Comparison of ENCODE assay signal across 7 mouse cellular contexts in genomic region chr10:80797186-80798149, GRCm38 (mm10). TPM values are rescaled to one million over a fixed set of nuclear protein-coding genes. Genes with fewer than 3 reads are reported as not detected.
DNase-seq lines count a peak whose midpoint lies in the region; ATAC-seq and TF ChIP-seq lines count a peak whose summit lies in the region.

No protein-coding gene starts in this region.

- peak overlapping the region; percentile 79 for H3K9ac ChIP-seq in hindbrain, embryonic 11.5 days (ENCODE audit: low read depth, low read length)
- peak overlapping the region; percentile 98 for H3K9ac ChIP-seq in lung, postnatal 0 days (replicated peaks; ENCODE audit: low read depth)

- H3K9me3 ChIP-seq in hindbrain, embryonic 11.5 days (ENCODE audit: control insufficient read depth, low read length) = no peaks in the 10 kb centered on the region
- H3K9me3 ChIP-seq in lung, postnatal 0 days (ENCODE audit: low read length) = no peaks in the 10 kb centered on the region

- ATAC-seq in hindbrain, embryonic 11.5 days (ENCODE audit: low FRiP score) = peak; percentile 71
- ATAC-seq in lung, postnatal 0 days = peak; percentile 71

- peak overlapping the region; percentile 97 for H3K27ac ChIP-seq in hindbrain, embryonic 11.5 days (ENCODE audit: low read depth, low read length)
- H3K27ac ChIP-seq in lung, postnatal 0 days (ENCODE audit: low read length) = peak overlapping the region; percentile 94

- no peaks in the 10 kb centered on the region for H3K27me3 ChIP-seq in hindbrain, embryonic 11.5 days (ENCODE audit: control insufficient read depth, insufficient read depth, low read length)
- H3K27me3 ChIP-seq in lung, postnatal 0 days (replicated peaks; ENCODE audit: insufficient read depth, low read length) = no peaks in the 10 kb centered on the region

- H3K36me3 ChIP-seq in hindbrain, embryonic 11.5 days (ENCODE audit: control insufficient read depth, insufficient read depth, low read length) = peaks cover 13% of the 10 kb centered on the region
- H3K36me3 ChIP-seq in lung, postnatal 0 days (ENCODE audit: insufficient read depth, low read length) = 0 out of 2 replicates have a peak, but pooled peaks cover 11% of the 10 kb centered on the region

- peak overlapping the region; percentile 88 for H3K4me3 ChIP-seq in lung, adult 2 months (replicated peaks; ENCODE audit: extremely low read depth, low read depth, low read length)
- H3K4me3 ChIP-seq in hindbrain, embryonic 11.5 days (ENCODE audit: low read depth, low read length) = peak overlapping the region; percentile 72
- peak overlapping the region; percentile 84 for H3K4me3 ChIP-seq in lung, postnatal 0 days (ENCODE audit: low read depth, low read length)

- peak overlapping the region; percentile 75 for H3K4me2 ChIP-seq in hindbrain, embryonic 11.5 days (replicated peaks; ENCODE audit: low read depth, low read length)
- H3K4me2 ChIP-seq in lung, postnatal 0 days (replicated peaks; ENCODE audit: low read depth, low read length) = peak overlapping the region; percentile 85

- H3K4me1 ChIP-seq in lung, adult 2 months (ENCODE audit: control insufficient read depth, insufficient read depth, low read length) = peaks cover 18% of the 10 kb centered on the region
- peaks cover 15% of the 10 kb centered on the region for H3K4me1 ChIP-seq in hindbrain, embryonic 11.5 days (replicated peaks; ENCODE audit: control insufficient read depth, insufficient read depth, low read length)
- H3K4me1 ChIP-seq in lung, postnatal 0 days (ENCODE audit: insufficient read depth, low read depth, low read length) = peaks cover 16% of the 10 kb centered on the region

- WGBS in lung, adult 2 months = 2% methylated on average over 59 of the region's 59 CpGs
- WGBS in hindbrain, embryonic 11.5 days = 3% methylated on average over 56 of the region's 59 CpGs
- 2% methylated on average over 52 of the region's 59 CpGs for WGBS in lung, postnatal 0 days

- peak; percentile 52 for DNase-seq in lung, adult 2 months
- no peak for DNase-seq in lung, postnatal 25 days (ENCODE audit: low spot score)
- peak; percentile 82 for DNase-seq in embryo, embryonic 10 days (ENCODE audit: low spot score)
- DNase-seq in hindbrain, embryonic 11.5 days (ENCODE audit: low spot score) = no peak
- peak; percentile 81 for DNase-seq in lung, postnatal 0 days (ENCODE audit: low spot score)
- DNase-seq in telencephalon, adult 2 months (ENCODE audit: low read depth, low spot score) = peak; percentile 51
- DNase-seq in ovary, postnatal 14 days (ENCODE audit: low spot score) = no peak

- no peak for TF ChIP-seq CTCF in lung, adult 2 months (IDR thresholded peaks at IDR 0.05; ENCODE audit: insufficient read depth, low read length)
- no peak for TF ChIP-seq CTCF in lung, postnatal 0 days (IDR thresholded peaks at IDR 0.05)

- no peak for TF ChIP-seq EP300 in lung, postnatal 0 days (IDR thresholded peaks at IDR 0.05)

- no peak for TF ChIP-seq POLR2A in lung, adult 2 months (IDR thresholded peaks at IDR 0.05; ENCODE audit: borderline replicate concordance, extremely low read depth, low read depth, low read length)

RNA-seq across cellular contexts. Expression of gene Sf3a2, which starts 0.5 kb away (rescaled TPM):
- 35.7 and 38.7 TPM in 2 replicates for polyA plus RNA-seq in lung, adult 2 months (2012; rRNA removed)
- polyA plus RNA-seq in hindbrain, embryonic 11.5 days (2014; fragmentation: Nextera tagmentation; extraction: Ambion mirVana) = 83.4 and 84.4 TPM in 2 replicates
- 27.0 and 29.4 TPM in 2 replicates for polyA plus RNA-seq in lung, postnatal 0 days (2015; fragmentation: Nextera tagmentation; extraction: Ambion mirVana)

RNA-seq across cellular contexts. Expression of gene Plekhj1, which starts 1.0 kb away (rescaled TPM):
- polyA plus RNA-seq in lung, adult 2 months (2012; rRNA removed) = 51.2 and 58.8 TPM in 2 replicates
- 142 and 150 TPM in 2 replicates for polyA plus RNA-seq in hindbrain, embryonic 11.5 days (2014; fragmentation: Nextera tagmentation; extraction: Ambion mirVana)
- polyA plus RNA-seq in lung, postnatal 0 days (2015; fragmentation: Nextera tagmentation; extraction: Ambion mirVana) = 59.9 and 69.1 TPM in 2 replicates

RNA-seq across cellular contexts. Expression of gene Amh, which starts 7.6 kb away (rescaled TPM):
- polyA plus RNA-seq in lung, adult 2 months (2012; rRNA removed) = 0.62 and 1.3 TPM in 2 replicates
- polyA plus RNA-seq in hindbrain, embryonic 11.5 days (2014; fragmentation: Nextera tagmentation; extraction: Ambion mirVana) = not detected in 2 replicates
- polyA plus RNA-seq in lung, postnatal 0 days (2015; fragmentation: Nextera tagmentation; extraction: Ambion mirVana) = 0.07 TPM in 1 of 2 replicates, not detected in the other

RNA-seq across cellular contexts. Expression of gene Jsrp1, which starts 15.8 kb away (rescaled TPM):
- polyA plus RNA-seq in lung, adult 2 months (2012; rRNA removed) = 7.7 TPM in 1 of 2 replicates, not detected in the other
- polyA plus RNA-seq in hindbrain, embryonic 11.5 days (2014; fragmentation: Nextera tagmentation; extraction: Ambion mirVana) = 0.36 and 0.61 TPM in 2 replicates
- polyA plus RNA-seq in lung, postnatal 0 days (2015; fragmentation: Nextera tagmentation; extraction: Ambion mirVana) = 0.25 TPM in 1 of 2 replicates, not detected in the other

RNA-seq across cellular contexts. Expression of gene Oaz1, which starts 29.0 kb away (rescaled TPM):
- polyA plus RNA-seq in lung, adult 2 months (2012; rRNA removed) = 804 and 834 TPM in 2 replicates
- polyA plus RNA-seq in hindbrain, embryonic 11.5 days (2014; fragmentation: Nextera tagmentation; extraction: Ambion mirVana) = 1,755 and 1,772 TPM in 2 replicates
- polyA plus RNA-seq in lung, postnatal 0 days (2015; fragmentation: Nextera tagmentation; extraction: Ambion mirVana) = 1,344 and 1,416 TPM in 2 replicates

Comparison
In these comparisons a context has a peak if more than half of its experiments do, and no peak if none do; other contexts are left out.
1. DNase-seq: peak in lung, adult 2 months (single experiment), embryo, embryonic 10 days (single experiment), lung, postnatal 0 days (single experiment) and telencephalon, adult 2 months (single experiment); none in lung, postnatal 25 days (single experiment), hindbrain, embryonic 11.5 days (single experiment) and ovary, postnatal 14 days (single experiment).
2. Peak in every context shown above with its lines, with median percentiles within 50 percentile points of each other: H3K4me3 ChIP-seq.